Mouse (Mus musculus): ENCODE measurements around the gene Pnkd. TPM values are rescaled to one million over a fixed set of nuclear protein-coding genes. Genes with fewer than 3 reads are reported as not detected.

Pnkd gene
- polyA plus RNA-seq, 1 experiment, result 28.8 TPM

DNA sequence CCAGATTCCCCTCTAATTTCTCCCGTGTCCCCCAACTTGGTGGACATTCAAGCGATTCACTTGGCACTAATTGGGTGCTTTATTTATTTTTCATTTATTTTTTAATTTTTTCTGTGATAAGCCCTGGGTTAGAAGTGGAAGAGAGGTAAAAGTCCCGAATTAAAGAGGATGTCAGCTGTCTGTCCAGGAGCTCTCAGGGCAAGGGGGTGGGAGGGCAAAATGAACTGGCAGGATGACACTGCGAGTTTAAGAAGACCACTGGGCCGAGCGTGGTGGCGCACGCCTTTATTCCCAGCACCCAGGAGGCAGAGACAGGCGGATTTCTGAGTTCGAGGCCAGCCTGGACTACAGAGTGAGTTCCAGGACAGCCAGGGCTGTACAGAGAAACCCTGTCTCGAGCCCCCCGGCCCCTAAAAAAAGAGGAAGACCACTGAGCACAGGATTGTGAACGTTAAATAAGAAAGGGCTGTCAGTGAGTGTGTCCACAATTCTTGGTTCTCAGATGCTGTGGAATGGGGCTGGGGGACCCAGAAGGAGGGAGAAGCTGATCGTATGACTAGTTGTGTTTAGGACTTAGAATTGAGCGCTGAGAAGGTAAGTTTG is 102.8 kb downstream of the Pnkd start:
- peak overlapping the region; percentile 72 for H3K4me3 ChIP-seq (replicated peaks; ENCODE audit: control insufficient read depth, low read depth, low read length)

DNA sequence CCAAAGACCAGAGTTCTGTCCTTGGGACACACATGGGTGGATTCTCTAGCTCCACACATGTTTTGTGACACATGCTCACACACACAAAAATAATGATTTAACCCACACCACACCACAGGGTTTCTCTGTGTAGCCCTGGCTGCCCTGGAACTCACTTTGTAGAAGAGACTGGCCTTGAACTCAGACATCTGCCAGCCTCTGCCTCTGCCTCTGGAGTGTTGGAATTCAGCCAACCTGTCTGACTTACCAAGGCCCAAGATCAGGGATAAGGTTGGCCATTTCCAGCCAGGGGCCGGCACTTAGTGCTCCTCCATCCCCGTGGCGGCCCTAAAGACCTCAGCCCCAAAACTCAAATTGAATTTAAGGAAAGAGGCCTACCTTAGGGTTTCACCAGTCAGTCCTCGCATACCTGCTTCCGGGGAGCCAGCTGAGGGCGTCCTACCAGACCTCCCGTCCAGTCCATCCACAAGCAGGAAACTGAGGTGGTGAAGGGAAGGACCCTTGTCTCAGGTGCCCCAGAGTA is 103.7 kb downstream of the Pnkd start:
- peaks cover 2% of the 10 kb centered on the region; the same call in 1 of the 2 replicates for H3K4me1 ChIP-seq (ENCODE audit: control insufficient read depth, insufficient read depth, low read length)
- 81% methylated on average over 7 of the region's 7 CpGs for WGBS
- H3K27ac ChIP-seq (ENCODE audit: control insufficient read depth, insufficient read depth, low read depth, low read length, poor library complexity), result no peak overlapping the region
- H3K4me3 ChIP-seq (replicated peaks; ENCODE audit: control insufficient read depth, low read depth, low read length), result no peak overlapping the region
- TF ChIP-seq POLR2A (IDR thresholded peaks at IDR 0.05; ENCODE audit: borderline replicate concordance, control insufficient read depth, low read depth, low read length) (no peak), CTCF (IDR thresholded peaks at IDR 0.05; ENCODE audit: control insufficient read depth, insufficient read depth, low read length) (no peak)

More for the DNA sequence above, 102.8 kb downstream of the Pnkd start:
- peaks cover 2% of the 10 kb centered on the region; the same call in 1 of the 2 replicates for H3K4me1 ChIP-seq (ENCODE audit: control insufficient read depth, insufficient read depth, low read length)
- WGBS, result 26% methylated on average over 15 of the region's 15 CpGs
- H3K27ac ChIP-seq (ENCODE audit: control insufficient read depth, insufficient read depth, low read depth, low read length, poor library complexity), result peak overlapping the region; percentile 98
- TF ChIP-seq CTCF (IDR thresholded peaks at IDR 0.05; ENCODE audit: control insufficient read depth, insufficient read depth, low read length) (no peak), POLR2A (IDR thresholded peaks at IDR 0.05; ENCODE audit: borderline replicate concordance, control insufficient read depth, low read depth, low read length) (no peak)

DNA sequence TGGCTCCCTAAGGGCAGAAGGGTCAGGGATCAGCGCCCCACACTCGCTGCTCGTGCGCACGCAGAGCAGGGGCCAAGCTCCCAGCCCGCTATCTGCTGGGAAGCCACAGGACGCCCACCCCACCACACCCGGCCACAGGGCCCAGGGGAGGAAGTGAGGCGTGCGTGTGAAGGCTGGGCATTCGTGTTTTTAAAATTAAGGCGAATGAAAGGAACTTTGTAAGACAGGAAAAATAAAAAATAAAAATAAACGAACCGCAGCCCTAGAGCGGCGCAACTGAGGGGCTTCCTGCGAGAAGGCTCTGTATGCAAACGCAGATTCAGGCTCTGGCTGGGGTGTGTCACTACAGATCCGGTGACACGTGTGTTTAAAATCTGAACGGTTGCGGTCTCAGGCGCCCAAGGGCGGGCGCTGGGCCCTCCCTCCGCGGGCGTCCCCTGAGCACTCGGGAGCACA is 105.1 kb downstream of the Pnkd start:
- TF ChIP-seq POLR2A (IDR thresholded peaks at IDR 0.05; ENCODE audit: borderline replicate concordance, control insufficient read depth, low read depth, low read length) (no peak; the same call in 1 of the 2 replicates), CTCF (IDR thresholded peaks at IDR 0.05; ENCODE audit: control insufficient read depth, insufficient read depth, low read length) (no peak)
- H3K4me3 ChIP-seq (replicated peaks; ENCODE audit: control insufficient read depth, low read depth, low read length), result no peak overlapping the region
- peaks cover 2% of the 10 kb centered on the region; the same call in 1 of the 2 replicates for H3K4me1 ChIP-seq (ENCODE audit: control insufficient read depth, insufficient read depth, low read length)
- H3K27ac ChIP-seq (ENCODE audit: control insufficient read depth, insufficient read depth, low read depth, low read length, poor library complexity), result peak overlapping the region; percentile 44
- under 1% methylated on average over 29 of the region's 29 CpGs for WGBS

DNA sequence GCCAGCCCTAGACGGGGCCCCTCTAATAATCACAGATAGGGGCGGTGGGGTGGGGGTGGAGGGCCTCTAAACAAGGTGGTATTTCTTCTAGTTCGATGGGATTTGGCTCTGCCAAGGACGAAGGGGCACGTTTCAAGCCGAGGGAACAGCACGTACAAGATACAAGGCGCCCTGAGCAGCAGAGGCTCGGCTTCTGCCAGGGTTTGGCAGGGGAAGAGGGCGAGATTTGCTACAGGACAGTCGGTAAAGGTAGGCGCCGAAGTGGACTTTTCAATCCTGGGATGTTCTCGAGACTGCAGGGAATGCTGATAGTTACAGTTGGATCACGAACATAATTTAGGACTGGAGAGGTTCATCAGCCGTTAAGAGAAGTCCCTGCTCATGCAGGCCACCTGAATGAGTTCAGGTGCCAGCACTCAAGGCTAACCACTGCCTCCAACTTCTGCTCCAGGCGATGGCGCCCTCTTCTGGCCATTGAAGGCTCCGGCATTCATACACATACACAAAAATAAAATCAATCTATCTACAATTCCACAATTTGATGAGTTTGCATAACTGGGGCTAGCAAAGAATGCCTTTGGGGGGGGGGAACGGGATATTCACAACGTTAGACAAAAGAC is 105.7 kb downstream of the Pnkd start:
- WGBS, result 1% methylated on average over 21 of the region's 21 CpGs
- no peak for TF ChIP-seq POLR2A (IDR thresholded peaks at IDR 0.05; ENCODE audit: borderline replicate concordance, control insufficient read depth, low read depth, low read length)
- peak; percentile 88 for TF ChIP-seq CTCF (IDR thresholded peaks at IDR 0.05; ENCODE audit: control insufficient read depth, insufficient read depth, low read length)
- H3K27ac ChIP-seq (ENCODE audit: control insufficient read depth, insufficient read depth, low read depth, low read length, poor library complexity), result peak overlapping the region; percentile 80
- peak overlapping the region; percentile 73 for H3K4me3 ChIP-seq (replicated peaks; ENCODE audit: control insufficient read depth, low read depth, low read length)
- H3K4me1 ChIP-seq (ENCODE audit: control insufficient read depth, insufficient read depth, low read length), result peaks cover 2% of the 10 kb centered on the region; the same call in 1 of the 2 replicates

DNA sequence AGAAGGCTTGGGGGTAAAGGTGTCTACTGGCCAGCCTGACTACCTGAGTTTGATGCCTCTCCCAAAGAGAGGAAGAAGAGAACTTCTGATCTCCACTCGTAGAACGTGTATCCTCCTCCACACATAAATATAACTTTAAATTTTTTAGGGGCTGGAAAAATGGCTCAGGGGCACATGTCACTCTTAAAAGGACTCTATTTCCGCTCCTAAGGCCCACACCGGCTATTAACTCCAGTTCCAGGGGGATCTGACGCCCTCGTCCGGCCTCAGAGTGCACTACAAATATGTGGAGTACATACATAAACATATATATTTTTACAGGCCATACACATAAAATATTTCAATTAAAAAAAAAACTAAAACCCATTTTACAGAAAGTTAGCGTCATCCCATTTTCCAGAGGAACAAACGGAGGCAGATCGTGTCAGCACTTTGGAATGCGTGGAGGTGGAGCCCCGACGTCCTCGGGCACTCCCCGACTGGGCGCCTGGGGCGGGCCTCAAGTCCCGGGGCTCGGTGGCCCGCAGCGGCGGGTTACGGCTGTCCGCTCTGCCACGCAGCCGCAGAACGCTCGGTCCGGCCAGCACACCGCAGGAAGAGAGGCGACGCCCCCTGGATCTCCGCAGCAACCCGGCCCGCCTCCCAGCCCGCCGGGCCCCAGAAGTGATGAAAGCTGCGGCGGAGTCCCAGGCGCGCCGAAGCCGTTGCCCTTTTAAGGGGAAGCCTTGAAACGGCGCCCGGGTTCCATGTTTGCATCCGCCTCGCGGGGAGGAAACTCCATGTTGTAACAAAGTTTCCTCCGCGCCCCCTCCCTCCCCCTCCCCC is 106.4 kb downstream of the Pnkd start, which contains the start of gene Ctdsp1:
Ctdsp1 (plus strand) TSS at position 586 of the 825 bp plus-strand sequence.
- TF ChIP-seq CTCF (IDR thresholded peaks at IDR 0.05; ENCODE audit: control insufficient read depth, insufficient read depth, low read length) (peak; percentile 32; the same call in 1 of the 2 replicates), POLR2A (IDR thresholded peaks at IDR 0.05; ENCODE audit: borderline replicate concordance, control insufficient read depth, low read depth, low read length) (peak; percentile 40; the same call in 1 of the 2 replicates)
- H3K4me3 ChIP-seq (replicated peaks; ENCODE audit: control insufficient read depth, low read depth, low read length), result peak within 1 kb of the TSS; percentile 98
- peak within 1 kb of the TSS; percentile 99 for H3K27ac ChIP-seq (ENCODE audit: control insufficient read depth, insufficient read depth, low read depth, low read length, poor library complexity)
- WGBS, result 2% methylated on average over 51 of the region's 51 CpGs
- H3K4me1 ChIP-seq (ENCODE audit: control insufficient read depth, insufficient read depth, low read length), result peaks cover 2% of the 10 kb centered on the region; the same call in 1 of the 2 replicates

DNA sequence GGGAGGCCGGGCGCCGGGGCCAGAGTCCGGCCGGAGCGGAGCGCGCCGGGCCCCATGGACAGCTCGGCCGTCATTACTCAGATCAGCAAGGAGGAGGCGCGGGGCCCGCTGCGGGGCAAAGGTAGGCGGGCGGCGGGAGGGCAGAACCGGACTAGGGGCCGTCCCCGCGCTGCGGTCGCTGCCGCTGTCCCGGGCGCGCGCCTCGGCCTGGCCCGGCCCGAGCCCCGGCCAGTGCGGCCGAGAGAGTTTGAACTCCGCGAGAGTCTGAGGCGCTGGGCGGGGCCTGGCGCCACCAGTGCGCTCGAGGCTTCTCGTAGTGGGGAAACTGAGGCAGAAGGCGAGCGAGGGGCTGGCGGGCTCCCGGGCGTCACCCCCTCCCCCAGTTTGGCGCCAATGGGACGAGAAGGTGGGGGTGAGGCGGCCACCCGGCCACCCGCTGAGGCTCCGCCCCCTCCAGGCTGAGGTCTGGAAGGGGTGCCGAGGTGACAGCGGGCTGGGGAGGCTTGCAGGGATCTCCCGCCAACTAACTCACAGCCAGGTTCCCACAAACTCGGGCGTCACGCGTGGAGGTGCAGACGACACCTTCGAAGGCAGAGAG is 107.2 kb downstream of the Pnkd start:
- Histone ChIP-seq H3K27ac (ENCODE audit: control insufficient read depth, insufficient read depth, low read depth, low read length, poor library complexity) (peak overlapping the region; percentile 99), H3K4me1 (ENCODE audit: control insufficient read depth, insufficient read depth, low read length) (peaks cover 2% of the 10 kb centered on the region; the same call in 1 of the 2 replicates), H3K4me3 (replicated peaks; ENCODE audit: control insufficient read depth, low read depth, low read length) (peak overlapping the region; percentile 98)
- 1% methylated on average over 62 of the region's 63 CpGs for WGBS
- TF ChIP-seq CTCF (IDR thresholded peaks at IDR 0.05; ENCODE audit: control insufficient read depth, insufficient read depth, low read length), result no peak
- TF ChIP-seq POLR2A (IDR thresholded peaks at IDR 0.05; ENCODE audit: borderline replicate concordance, control insufficient read depth, low read depth, low read length), result peak; percentile 41; the same call in 1 of the 2 replicates

DNA sequence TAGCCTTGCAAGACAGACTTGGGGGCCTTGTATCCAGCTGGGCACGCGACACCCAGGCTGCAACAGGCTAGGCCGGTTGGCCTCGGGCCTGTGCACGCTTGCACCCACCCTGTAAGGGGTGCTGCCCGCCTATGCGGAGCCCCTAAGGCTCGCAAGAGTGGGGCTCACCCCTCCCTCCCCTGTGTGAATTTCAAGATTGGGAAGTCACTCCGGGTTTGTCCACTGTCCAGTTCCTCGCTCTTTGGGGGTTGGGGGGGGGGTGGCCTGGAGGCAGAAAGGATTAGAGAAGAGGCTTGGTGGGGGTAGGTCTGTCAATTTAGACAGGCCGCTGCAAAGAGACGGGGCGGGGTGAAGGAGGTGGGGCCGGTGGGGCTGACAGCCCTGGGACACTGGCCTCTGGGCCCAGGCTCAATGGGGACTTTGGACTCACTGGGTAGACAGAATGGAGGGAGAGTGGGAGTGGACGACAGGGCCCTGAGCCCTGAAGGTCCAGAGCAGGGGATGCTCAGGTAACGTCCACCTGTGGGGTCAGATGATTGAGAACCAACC is 107.8 kb downstream of the Pnkd start:
- Histone ChIP-seq H3K4me3 (replicated peaks; ENCODE audit: control insufficient read depth, low read depth, low read length) (peak overlapping the region; percentile 98), H3K4me1 (ENCODE audit: control insufficient read depth, insufficient read depth, low read length) (peaks cover 2% of the 10 kb centered on the region; the same call in 1 of the 2 replicates), H3K27ac (ENCODE audit: control insufficient read depth, insufficient read depth, low read depth, low read length, poor library complexity) (peak overlapping the region; percentile 99)
- WGBS, result 5% methylated on average over 16 of the region's 16 CpGs
- TF ChIP-seq POLR2A (IDR thresholded peaks at IDR 0.05; ENCODE audit: borderline replicate concordance, control insufficient read depth, low read depth, low read length) (no peak), CTCF (IDR thresholded peaks at IDR 0.05; ENCODE audit: control insufficient read depth, insufficient read depth, low read length) (no peak)
